Mouse (Mus musculus): ENCODE results near the gene Cryaa. TPM values are rescaled to one million over a fixed set of nuclear protein-coding genes. Genes with fewer than 3 reads are reported as not detected.

Gene Cryaa
- total RNA-seq (2021), result not detected

DNA sequence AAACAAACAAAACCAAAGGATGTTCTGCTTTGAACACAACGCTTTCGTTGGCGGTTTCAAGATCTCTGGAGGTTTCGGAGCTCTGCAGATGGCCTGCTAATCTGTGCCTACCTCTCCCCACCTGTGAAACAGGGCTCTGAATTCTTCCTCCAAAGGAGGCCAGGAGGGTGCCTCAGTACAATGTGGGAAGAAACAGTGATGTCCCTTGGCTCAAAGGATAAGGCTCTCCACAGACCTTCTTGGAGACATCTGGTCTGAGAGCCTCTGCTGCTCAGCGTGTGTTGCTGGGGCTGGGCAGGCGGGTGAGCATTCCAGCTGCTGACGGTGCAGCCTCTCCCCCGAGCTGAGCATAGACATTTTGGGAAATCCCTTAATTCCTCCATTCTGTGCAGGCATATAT is at the start of gene Cryaa:
Gene Cryaa (plus strand): TSS at position 301 of the 400 bp plus-strand sequence.
- DNase-seq (ENCODE audit: low spot score in 2 of 2), result no peak
- intact Hi-C loops (cut with DNase I), result no loop called here

DNA sequence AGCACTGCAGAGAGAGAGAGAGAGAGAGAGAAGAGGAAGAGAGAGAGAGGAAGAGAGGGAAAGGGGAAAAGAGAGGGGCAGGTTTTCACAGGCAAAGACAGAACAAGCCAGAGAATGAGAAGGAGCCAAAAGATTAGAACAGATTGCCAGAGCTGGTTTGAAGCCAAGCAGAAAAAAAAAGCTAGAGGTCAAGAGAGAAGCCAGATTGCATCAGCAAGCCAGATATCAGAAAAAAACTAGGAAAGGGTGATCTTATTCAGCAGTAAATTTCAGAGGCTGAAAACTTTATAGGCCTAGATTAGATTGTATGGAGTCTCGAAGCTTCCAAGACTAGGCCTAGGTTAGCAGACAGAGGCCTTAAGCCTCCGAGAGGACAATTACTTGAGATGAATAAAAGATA is 49.6 kb upstream of the Cryaa start:
- DNase-seq (ENCODE audit: low spot score in 2 of 2), result no peak
- intact Hi-C loops (cut with DNase I), result no loop called here

DNA sequence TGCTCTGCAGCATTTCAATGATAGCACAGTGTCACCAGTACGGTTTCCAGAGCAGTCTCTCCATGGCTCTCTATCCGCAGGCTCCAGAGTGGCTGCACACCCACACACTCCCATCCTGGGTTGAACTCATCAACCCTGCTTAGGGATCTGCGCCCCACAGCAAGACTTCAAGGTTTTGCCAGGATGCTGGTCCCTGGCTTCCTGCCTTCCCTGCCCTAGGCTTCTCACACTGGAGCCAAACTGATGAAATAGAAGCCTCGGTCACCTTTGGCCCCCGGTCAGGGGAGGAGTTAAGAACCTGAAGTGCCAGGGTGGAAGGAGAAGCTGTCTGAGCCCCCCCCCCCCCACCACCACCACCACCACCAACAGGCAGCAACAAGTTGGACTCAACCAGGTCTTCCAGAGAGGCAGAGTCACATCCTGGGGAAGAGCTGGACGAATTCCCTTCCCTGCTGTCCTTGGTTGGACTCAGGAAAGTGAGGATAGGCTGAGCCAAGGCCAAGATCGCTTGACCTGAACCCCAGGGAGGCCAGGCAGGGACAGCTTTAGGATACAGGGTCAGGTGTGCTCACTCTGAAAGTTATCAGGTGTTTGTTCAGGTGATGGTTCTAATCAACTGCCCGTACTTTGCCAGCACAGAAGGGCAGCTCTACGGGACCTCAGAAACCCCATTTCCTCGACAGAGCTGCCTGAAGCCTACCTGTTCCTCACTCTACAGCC is 46.4 kb upstream of the Cryaa start:
- no peak for DNase-seq (ENCODE audit: low spot score in 2 of 2)
- intact Hi-C loops (cut with DNase I), result loop anchor here (5.0 kb wide), 1 partner anchor 64 kb away; no protein-coding TSS in a partner anchor

DNA sequence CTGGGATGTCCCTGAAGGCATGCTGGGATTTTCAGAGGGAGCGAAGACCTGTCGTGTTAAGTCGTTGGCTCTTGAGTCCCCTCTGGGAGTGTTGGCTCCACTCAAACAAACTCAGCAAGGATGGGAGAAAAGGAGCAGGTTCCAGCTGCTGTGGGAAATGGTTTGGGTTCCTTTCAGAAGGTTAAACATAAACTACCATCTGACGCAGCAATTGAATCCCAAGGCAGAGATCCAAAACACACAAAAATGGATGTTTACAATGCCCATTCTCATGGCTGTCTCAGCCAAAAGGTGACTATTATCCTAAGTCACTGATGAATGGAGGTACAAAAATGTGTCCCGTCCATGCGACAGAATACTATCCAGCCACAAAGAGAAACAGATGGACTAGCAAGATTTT is 44.6 kb upstream of the Cryaa start:
- DNase-seq (ENCODE audit: low spot score in 2 of 2), result no peak
- intact Hi-C loops (cut with DNase I), result loop anchor here (5.0 kb wide), 1 partner anchor 66 kb away; no protein-coding TSS in a partner anchor

DNA sequence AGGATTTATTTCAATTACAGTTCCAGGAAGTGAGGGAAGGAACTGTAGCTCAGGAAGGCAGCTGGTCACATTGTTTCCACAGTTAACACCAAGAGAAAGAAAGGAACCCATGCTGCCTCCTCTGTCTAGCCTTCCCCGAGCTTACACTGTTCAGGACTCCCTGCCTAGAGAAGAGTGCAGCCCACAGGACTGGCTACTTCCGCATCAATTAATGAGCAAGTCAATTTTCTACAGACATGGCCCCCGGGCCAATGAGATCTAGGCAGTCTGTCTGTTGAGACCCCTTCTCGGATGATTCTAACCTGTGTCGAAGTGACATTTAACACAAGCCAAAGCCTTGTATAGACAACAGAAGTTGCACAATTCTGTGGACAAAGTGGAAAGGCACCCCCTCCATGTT is 42.7 kb upstream of the Cryaa start:
- intact Hi-C loops (cut with DNase I), result loop anchor here (5.0 kb wide), 1 partner anchor 68 kb away; no protein-coding TSS in a partner anchor
- no peak for DNase-seq (ENCODE audit: low spot score in 2 of 2)

DNA sequence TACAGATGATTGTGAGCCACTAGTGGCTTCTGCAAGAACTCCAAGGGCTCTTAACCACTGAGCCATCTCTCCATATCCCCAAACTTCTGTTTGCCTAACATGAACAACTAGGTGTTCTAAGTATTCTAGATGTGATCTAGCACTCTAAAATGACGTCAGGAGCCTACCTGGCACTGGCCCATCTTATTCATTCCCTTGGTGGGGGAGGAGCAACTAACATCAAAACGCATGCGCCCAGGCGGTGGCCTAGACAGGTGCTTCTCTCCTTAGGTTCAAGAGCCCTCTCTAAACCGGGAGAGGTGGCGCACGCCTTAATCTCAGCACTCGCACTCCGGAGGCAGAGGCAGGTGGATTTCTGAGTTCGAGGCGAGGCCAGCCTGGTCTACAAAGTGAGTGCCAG is 41.8 kb upstream of the Cryaa start:
- intact Hi-C loops (cut with DNase I), result no loop called here
- DNase-seq (ENCODE audit: low spot score in 2 of 2), result no peak

DNA sequence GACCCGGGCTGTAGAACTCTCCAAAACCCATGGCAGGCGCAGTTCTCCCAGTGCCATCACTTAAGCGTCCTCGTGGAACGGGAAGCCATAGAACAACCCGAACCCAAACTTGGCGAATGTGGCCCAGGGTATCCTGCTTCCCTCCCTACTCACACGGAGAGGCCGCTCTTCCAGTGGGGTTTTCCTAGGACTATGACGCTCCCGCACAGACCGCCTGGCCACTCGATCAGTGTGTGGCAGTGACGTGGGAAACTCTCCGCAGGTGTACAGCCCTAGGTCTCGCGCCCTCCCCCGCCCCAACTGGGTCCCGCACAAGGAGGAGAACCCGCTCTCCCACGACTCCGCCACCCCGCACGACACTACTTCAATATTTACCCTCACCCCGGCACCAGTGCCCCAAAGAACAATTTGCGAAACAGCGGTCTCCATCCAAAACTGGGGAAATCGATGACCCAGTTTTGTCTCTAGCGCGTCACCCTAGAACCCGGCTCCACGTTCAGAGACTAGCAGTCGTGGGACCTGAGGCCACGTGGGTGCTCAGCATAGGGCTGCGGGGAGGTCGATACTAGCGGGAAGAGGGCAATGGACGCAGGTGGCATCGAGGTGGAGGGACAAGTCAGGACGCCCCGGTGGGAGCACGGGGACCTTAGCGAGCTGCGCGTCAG is 41.2 kb upstream of the Cryaa start:
- intact Hi-C loops (cut with DNase I), result no loop called here
- no peak for DNase-seq (ENCODE audit: low spot score in 2 of 2)

DNA sequence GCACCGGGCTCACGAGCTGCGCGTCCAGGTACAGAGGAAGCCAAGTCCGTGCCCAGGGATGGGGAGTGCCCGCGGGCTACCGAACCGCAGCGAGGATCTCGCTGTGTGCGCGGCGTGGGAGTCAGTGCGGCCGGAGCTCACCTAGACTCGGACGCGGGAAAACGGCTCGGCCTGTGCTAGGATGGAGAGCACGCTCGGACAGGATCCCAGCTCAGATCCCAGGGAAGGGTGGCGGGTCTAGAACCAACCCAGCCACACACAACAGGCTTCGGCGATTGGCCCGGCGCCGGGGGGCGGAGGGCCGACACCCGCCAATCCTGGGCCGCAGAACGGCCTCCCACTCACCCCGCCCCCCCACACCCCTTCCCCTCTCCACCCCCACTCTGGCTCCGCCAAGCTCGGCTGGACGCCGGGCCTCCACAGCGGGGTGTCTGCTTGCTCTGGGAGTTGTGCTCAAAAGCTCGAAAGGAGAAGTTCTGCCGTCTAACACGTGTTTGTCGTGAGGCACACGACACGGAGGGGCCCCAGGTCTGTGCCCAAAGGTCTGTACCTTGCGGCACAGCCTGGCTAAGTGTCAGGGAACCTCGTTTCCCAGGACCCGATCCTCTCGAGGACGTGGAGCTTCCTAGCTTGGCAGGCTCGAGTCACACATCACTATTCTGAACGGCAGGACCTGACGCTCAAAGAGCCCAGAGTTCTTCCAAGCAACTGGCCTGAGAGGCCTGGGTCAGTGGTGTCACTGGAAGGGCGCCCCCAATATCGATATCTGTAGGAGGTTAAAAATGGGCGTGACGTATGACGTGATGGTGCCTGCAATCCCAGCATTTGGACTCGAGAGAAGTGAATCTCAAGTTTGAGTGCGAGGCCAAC is 40.4 kb upstream of the Cryaa start, which contains the start of gene Cbs:
Gene Cbs (minus strand): TSS at position 297 of the 870 bp plus-strand sequence.
- DNase-seq (ENCODE audit: low spot score in 2 of 2), result peak; percentile 49 to 54
- intact Hi-C loops (cut with DNase I), result no loop called here

DNA sequence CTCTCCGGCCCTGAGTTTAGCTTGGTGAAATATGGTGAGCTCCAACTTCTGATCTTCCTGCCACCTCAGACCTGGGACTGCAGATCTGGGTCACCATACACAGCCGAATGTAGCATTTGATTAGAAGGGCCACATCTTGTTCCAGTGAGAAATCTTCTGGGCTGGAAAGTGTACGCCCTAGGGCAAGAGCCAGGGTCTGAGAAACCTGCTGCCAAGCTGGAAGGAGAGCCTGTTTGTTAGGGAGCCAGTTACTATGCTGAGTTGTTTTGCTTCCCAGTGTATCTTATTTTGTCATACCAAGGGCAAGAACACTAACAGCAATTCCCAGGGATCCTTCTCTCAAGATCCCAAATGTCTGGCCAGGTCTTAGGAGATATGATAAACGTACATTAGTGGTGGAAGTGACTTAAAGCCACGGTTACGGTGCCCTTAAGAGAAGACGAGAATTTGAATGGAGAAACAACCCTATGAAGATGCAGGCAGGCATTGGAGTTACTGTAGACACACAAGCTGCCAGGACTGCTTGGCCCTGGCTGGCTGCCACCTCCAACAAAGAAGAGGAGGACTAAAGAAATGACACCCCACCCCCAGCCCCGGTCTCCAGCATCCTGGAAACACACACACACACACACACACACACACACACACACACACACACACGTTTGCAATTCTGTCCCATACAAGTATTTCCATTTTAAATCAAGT is 39.6 kb upstream of the Cryaa start:
- DNase-seq (ENCODE audit: low spot score in 2 of 2), result peak; percentile 49 to 57
- intact Hi-C loops (cut with DNase I), result no loop called here

DNA sequence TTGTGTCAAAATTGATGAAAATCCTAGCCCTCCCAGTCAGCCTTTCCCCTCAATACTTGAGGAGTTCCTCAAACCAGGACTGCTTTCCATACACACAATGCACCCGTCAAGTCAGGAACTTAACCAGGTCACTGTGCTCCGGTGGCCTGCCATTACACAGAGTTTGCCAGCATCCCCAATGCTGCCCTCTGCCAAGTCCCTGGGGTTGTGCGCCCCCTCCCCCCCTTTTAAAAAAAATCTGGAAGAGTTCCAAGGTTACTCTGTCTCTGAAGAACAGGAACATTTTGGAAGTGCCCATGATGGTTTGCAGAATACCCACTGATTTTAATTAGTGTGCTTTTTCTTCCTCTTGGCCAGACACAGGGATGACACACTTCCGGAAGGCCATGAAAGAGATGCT is 38.0 kb upstream of the Cryaa start:
- intact Hi-C loops (cut with DNase I), result no loop called here
- no peak for DNase-seq (ENCODE audit: low spot score in 2 of 2)

DNA sequence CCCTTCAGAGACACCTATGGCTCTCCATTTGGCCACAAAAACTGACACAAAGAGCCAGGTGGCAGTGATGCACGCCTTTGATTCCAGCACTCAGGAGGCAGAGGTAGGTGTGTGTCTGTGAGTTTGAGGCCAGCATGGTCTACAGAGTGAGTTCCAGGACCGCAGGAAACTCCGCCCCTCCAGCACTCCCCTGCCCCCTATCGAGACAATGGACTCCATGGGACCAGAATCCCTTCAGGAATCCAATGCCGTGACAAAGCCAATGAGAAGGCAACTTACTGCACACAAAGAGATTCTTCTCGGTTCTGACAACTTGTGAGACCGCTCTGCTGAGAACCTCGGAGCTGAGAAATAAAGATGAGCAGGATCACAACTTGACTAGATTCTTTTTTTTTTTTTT is 35.3 kb upstream of the Cryaa start:
- intact Hi-C loops (cut with DNase I), result no loop called here
- no peak for DNase-seq (ENCODE audit: low spot score in 2 of 2)

DNA sequence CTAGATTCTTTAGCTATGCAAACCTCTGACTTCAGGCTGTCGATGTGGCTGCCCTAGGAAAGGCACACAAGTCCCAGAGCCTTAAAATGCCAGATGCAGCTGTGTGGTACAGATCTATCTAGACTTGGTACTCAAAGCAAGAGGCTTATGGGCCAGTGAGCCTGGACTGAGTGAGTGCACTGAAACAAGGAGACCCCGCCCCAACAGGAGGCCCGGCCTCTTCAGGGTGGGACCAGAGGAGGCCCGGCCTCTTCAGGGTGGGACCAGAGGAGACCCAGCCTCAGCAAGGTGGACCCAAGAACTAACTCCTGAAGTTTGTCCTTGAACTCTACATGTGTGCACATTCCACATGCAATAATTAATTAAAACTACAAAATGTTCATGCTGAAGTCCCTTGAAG is 34.7 kb upstream of the Cryaa start:
- no peak for DNase-seq (ENCODE audit: low spot score in 2 of 2)
- intact Hi-C loops (cut with DNase I), result no loop called here

DNA sequence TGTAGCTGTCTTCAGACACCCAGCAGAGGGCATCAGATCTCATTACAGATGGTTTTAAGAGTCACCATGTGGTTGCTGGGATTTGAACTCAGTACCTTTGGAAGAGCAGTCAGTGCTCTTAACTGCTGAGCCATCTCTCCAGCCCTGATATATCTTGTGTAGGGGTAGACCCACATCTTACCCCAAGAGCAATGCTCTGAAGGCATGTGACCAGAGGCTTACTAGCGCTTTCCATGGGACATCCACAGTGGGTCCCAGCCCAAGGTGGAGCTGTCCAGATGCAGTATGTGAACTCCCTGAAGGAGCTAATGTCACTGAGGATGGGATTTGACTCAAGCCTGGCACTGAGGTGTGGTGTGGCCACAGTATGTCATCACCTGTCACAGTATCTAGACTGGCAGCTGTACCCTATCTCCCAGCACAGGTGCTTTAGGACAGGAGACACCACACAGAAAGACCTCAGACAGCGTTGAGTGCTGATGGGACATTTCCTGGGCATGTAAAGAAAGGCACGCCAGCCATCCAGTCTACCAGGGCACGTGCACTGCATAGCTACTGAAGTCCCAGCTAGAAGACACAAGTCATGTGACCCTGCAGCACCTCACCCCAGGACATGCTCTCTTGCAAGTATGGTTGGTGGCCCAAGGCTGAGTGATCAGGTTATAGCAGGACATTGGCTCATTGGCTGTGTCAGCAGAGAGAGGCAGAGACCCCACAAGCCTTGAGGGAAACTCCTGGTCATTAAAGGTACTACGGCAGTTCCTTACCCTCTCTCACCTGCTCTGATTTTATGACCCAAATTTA is 31.2 kb upstream of the Cryaa start:
- intact Hi-C loops (cut with DNase I), result no loop called here
- DNase-seq (ENCODE audit: low spot score in 2 of 2), result no peak

DNA sequence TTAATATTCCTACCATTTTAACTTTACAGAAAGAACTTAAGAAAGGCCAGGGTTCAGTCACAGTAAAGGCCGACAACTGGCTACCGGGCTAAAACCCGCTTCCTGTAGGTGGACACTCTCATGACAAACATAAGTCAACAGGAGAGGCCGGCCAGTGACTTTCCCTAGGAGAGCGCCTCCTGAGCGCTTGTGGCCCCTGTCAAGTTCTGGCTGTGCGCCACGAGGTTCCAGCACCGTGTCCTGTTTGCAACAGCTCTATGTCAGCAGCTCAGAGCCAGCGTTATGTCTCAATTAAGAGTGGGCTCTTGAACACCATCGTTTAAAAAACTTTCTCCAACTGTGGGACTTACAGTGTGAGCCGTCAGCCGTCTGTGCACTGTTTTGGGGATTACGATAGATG is 25.5 kb upstream of the Cryaa start:
- no peak for DNase-seq (ENCODE audit: low spot score in 2 of 2)
- intact Hi-C loops (cut with DNase I), result no loop called here

DNA sequence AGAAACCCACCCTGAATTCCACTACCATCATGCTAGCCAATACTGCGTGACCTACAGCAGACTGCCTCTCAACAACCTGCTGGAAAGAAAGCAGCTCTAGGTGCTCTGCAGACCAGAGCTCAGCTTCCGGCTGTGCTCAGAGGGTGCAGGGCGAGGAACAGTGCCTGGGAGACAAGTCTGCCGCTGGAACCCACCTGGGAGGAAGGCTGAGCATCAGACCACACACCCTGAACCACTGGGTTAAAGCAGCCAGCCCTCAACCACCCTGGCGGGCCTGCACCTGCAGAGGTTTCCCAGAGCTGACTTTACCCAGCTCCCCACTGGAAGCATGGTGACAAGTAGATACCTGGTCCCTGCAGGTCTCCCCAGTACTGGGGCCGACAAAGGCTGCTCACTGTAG is 24.3 kb upstream of the Cryaa start:
- no peak for DNase-seq (ENCODE audit: low spot score in 2 of 2)
- intact Hi-C loops (cut with DNase I), result no loop called here

DNA sequence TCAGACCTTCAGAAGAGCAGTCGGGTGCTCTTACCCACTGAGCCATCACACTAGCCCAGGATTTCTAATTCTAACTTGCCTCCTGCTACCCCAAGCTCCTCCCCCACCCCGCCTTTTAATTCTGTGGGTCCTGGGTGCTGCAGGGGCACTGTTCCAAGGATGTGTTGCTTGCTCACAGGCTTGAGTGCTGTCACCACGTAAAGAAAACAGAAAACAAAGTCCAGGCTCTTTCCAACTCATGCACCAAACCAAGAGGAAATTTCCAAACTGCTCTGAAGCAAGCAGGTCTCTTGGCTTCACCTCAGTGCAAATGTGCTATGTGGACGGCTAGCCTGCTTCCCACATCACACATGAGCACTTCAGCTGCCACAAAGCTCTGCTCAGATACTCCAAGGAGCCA is 22.2 kb upstream of the Cryaa start:
- intact Hi-C loops (cut with DNase I), result loop anchor here (5.0 kb wide), 1 partner anchor 133 kb away; the partner anchor contains the start of gene Ndufv3
- DNase-seq (ENCODE audit: low spot score in 2 of 2), result no peak

DNA sequence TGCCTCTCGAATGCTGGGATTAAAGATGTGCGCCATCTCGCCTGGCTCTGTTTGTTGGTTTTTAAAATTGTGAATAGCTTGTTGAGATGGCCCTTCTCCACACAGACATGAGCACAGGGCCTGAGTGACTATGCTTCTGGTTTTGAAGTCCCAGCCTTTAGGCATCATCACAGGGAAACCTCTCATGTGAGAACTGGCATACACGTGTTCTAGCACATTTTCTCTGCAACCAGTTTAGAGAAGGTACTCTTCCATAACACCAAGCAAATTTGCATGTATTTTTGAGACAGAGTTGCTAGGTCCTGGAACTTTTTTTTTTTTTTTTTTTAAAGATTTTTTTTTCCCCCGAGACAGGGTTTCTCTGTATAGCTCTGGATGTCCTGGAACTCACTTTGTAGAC is 20.9 kb upstream of the Cryaa start:
- intact Hi-C loops (cut with DNase I), result loop anchor here (5.0 kb wide), 1 partner anchor 134 kb away; the partner anchor contains the start of gene Ndufv3

DNA sequence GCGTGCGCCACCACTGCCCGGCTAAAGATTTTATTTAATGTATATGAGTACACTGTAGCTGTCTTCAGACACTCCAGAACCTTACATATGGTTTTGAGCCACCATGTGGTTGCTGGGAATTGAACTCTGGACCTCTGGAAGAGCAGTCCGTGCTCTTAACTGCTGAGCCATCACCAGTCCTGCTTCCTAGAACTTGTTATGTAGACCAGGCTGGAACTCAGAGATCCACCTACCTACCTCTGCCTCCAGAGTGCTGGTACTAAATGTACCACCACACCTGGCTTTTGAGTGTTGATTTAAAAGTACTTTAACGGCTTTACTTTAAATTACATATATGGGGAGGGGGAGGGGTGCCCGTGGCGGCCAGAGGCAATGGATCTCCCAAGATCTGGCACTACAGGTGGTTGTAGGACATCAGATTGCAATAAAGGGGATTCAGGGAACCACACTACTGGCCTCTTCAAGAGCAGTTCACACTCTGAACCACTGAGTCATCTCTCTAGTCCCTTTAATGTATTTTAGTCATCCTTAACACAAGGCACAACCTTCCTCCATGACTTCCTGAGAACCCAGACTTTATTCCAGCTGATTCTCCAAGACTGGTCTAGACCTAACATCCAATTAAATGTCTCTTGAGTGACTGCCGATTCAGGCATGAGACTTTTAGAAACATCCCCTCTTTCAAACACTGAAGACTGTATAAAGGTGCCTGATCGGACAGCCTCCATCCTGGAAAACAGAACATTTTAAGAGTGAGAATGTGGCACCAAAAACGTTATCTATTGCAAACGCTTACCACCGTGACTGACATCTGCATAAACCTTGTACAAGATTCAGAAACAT is 20.2 kb upstream of the Cryaa start:
- no peak for DNase-seq (ENCODE audit: low spot score in 2 of 2)
- intact Hi-C loops (cut with DNase I), result loop anchor here (5.0 kb wide), 1 partner anchor 135 kb away; the partner anchor contains the start of gene Ndufv3

More for the DNA sequence above, 20.9 kb upstream of the Cryaa start:
- DNase-seq (ENCODE audit: low spot score in 2 of 2), result no peak
